Mouse (Mus musculus) hindbrain, embryonic 14.5 days (tissue): ENCODE data around the gene Asap2. TPM values are rescaled to one million over a fixed set of nuclear protein-coding genes. Genes with fewer than 3 reads are reported as not detected.
"Not testable (repeated sequence)": the region's sequence is repeated elsewhere in the genome, so short reads cannot be mapped to it uniquely, and the experiment has no call there.

Source experiments
- ATAC-seq: fragments of 200-750 bp; cut with Nextera tagmentation; 2 replicates; pipeline ENCODE4 v1.8.0; 2017; ENCODE audit warnings: moderate number of reproducible peaks, mild to moderate bottlenecking, moderate TSS enrichment, moderate library complexity; ENCODE audit not compliant: low FRiP score
- DNase-seq: peaks from one replicate; pipeline ENCODE4 v3.0.0-alpha.2; 2015; ENCODE audit warnings: low spot score
- H3K27ac ChIP-seq: fragments of 300-500 bp; sonication (generic); 2 replicates; pipeline ENCODE4 v1.5.1; 2014; ENCODE audit warnings: mild to moderate bottlenecking, moderate library complexity
- H3K27me3 ChIP-seq: fragments of 300-500 bp; sonication (generic); 2 replicates; pipeline ENCODE4 v1.6.1; 2014; ENCODE audit warnings: mild to moderate bottlenecking, low read length, mixed read lengths; ENCODE audit not compliant: control insufficient read depth, insufficient read depth
- H3K36me3 ChIP-seq: fragments of 300-500 bp; sonication (generic); replicated peaks from 2 replicates; pipeline ENCODE4 v1.6.1; 2014; ENCODE audit not compliant: control insufficient read depth, insufficient read depth
- H3K4me1 ChIP-seq: fragments of 300-500 bp; sonication (generic); replicated peaks from 2 replicates; pipeline ENCODE4 v1.6.1; 2014; ENCODE audit warnings: antibody characterized with exemption, low read length, mixed read lengths; ENCODE audit not compliant: control insufficient read depth, insufficient read depth
- H3K4me2 ChIP-seq: fragments of 300-500 bp; sonication (generic); replicated peaks from 2 replicates; pipeline ENCODE4 v1.6.1; 2014; ENCODE audit warnings: mild to moderate bottlenecking, moderate library complexity
- H3K4me3 ChIP-seq: fragments of 300-500 bp; sonication (generic); replicated peaks from 2 replicates; pipeline ENCODE4 v1.5.1; 2014; ENCODE audit warnings: mild to moderate bottlenecking, low read length
- H3K9ac ChIP-seq: fragments of 300-500 bp; sonication (generic); 2 replicates; pipeline ENCODE4 v1.6.1; 2014
- H3K9me3 ChIP-seq: fragments of 300-500 bp; sonication (generic); 2 replicates; pipeline ENCODE4 v1.6.1; 2016; ENCODE audit warnings: low read length; ENCODE audit not compliant: control insufficient read depth
- WGBS: fragments of 180-500 bp; shearing (Covaris S2); extraction: QIAGEN DNeasy Blood & Tissue Kit; methylation state at CpG from one replicate; pipeline ENCODE4 v1.1.7; 2014; 5-methylcytosine and 5-hydroxymethylcytosine counted together
- polyA plus RNA-seq: library from polyadenylated mRNA; unstranded; fragments of >200 nt; fragmentation: Nextera tagmentation; extraction: Ambion mirVana; gene quantifications from 2 replicates; pipeline ENCODE4 v1.2.1, GENCODE M21; 2014

Asap2 gene
- polyA plus RNA-seq, 1 experiment from 2014 or later: 17.7 TPM

- 4% methylated on average over 8 of the region's 8 CpGs for WGBS
- H3K27me3 ChIP-seq, H3K4me1 ChIP-seq, H3K36me3 ChIP-seq, H3K9me3 ChIP-seq, DNase-seq: not testable (repeated sequence)
- Histone ChIP-seq H3K27ac (peak overlapping the region; percentile 85), H3K4me3 (peak overlapping the region; percentile 77), H3K4me2 (peak overlapping the region; percentile 58), H3K9ac (peak overlapping the region; percentile 81)
- peak; percentile 81 for ATAC-seq
These were observed 120.8 kb downstream of the Asap2 start for GRCm38 (mm10) chr12:21111116-21111475.

- no peaks in the 10 kb centered on the region for H3K36me3 ChIP-seq
- peak overlapping the region; percentile 77 for H3K4me3 ChIP-seq
- H3K27me3 ChIP-seq: no peaks in the 10 kb centered on the region
- peak; percentile 83 for DNase-seq
- peak overlapping the region; percentile 58 for H3K4me2 ChIP-seq
- H3K4me1 ChIP-seq: 0 out of 2 replicates have a peak, but pooled peaks cover 7% of the 10 kb centered on the region
- WGBS: under 1% methylated on average over 76 of the region's 118 CpGs
- ATAC-seq: peak; percentile 99
- no peaks in the 10 kb centered on the region for H3K9me3 ChIP-seq
- H3K27ac ChIP-seq: peak overlapping the region; percentile 85
- peak overlapping the region; percentile 81 for H3K9ac ChIP-seq
These were observed 121.5 kb downstream of the Asap2 start for GRCm38 (mm10) chr12:21111476-21112452.

GRCm38 (mm10) chr12:21112453-21112857 lies 122.2 kb downstream of the Asap2 start:
- 0% methylated on average over 17 of the region's 17 CpGs for WGBS
- Histone ChIP-seq H3K27me3 (no peaks in the 10 kb centered on the region), H3K9me3 (no peaks in the 10 kb centered on the region), H3K4me1 (0 out of 2 replicates have a peak, but pooled peaks cover 7% of the 10 kb centered on the region), H3K9ac (peak overlapping the region; percentile 81), H3K4me2 (peak overlapping the region; percentile 58), H3K27ac (peak overlapping the region; percentile 85), H3K36me3 (no peaks in the 10 kb centered on the region), H3K4me3 (peak overlapping the region; percentile 77)
- ATAC-seq (peak; percentile 61; the same call in 1 of the 2 replicates), DNase-seq (peak; percentile 80)

GRCm38 (mm10) chr12:21119446-21119845 lies 129.2 kb downstream of the Asap2 start:
- H3K4me2 ChIP-seq: no peak overlapping the region
- DNase-seq (no peak), ATAC-seq (no peak)
- no peak overlapping the region for H3K27ac ChIP-seq
- no peak overlapping the region for H3K4me3 ChIP-seq
- 65% methylated on average over 3 of the region's 3 CpGs for WGBS
- no peak overlapping the region for H3K9ac ChIP-seq
- H3K36me3 ChIP-seq: no peaks in the 10 kb centered on the region
- H3K27me3 ChIP-seq: no peaks in the 10 kb centered on the region
- peaks cover 2% of the 10 kb centered on the region; the same call in 1 of the 2 replicates for H3K9me3 ChIP-seq
- 0 out of 2 replicates have a peak, but pooled peaks cover 2% of the 10 kb centered on the region for H3K4me1 ChIP-seq

GRCm38 (mm10) chr12:21122818-21123217 lies 132.6 kb downstream of the Asap2 start:
- Histone ChIP-seq H3K9me3 (peaks cover 2% of the 10 kb centered on the region; the same call in 1 of the 2 replicates), H3K36me3 (no peaks in the 10 kb centered on the region), H3K27ac (no peak overlapping the region), H3K9ac (no peak overlapping the region), H3K27me3 (no peaks in the 10 kb centered on the region), H3K4me2 (no peak overlapping the region), H3K4me1 (peaks cover 21% of the 10 kb centered on the region), H3K4me3 (no peak overlapping the region)
- DNase-seq: no peak
- ATAC-seq: no peak
- WGBS: 73% methylated on average over 3 of the region's 3 CpGs

GRCm38 (mm10) chr12:21123647-21124046 lies 133.4 kb downstream of the Asap2 start:
- WGBS: 93% methylated on average over 5 of the region's 5 CpGs
- peaks cover 24% of the 10 kb centered on the region for H3K4me1 ChIP-seq
- DNase-seq (no peak), ATAC-seq (no peak)
- no peak overlapping the region for H3K4me3 ChIP-seq
- H3K27me3 ChIP-seq: no peaks in the 10 kb centered on the region
- no peak overlapping the region for H3K9ac ChIP-seq
- H3K4me2 ChIP-seq: no peak overlapping the region
- H3K9me3 ChIP-seq: peaks cover 2% of the 10 kb centered on the region; the same call in 1 of the 2 replicates
- no peaks in the 10 kb centered on the region for H3K36me3 ChIP-seq
- H3K27ac ChIP-seq: no peak overlapping the region

GRCm38 (mm10) chr12:21125675-21126470 lies 135.6 kb downstream of the Asap2 start:
- peak overlapping the region; percentile 3; the same call in 1 of the 2 replicates for H3K9ac ChIP-seq
- H3K4me1 ChIP-seq: peaks cover 24% of the 10 kb centered on the region
- DNase-seq: no peak
- H3K27ac ChIP-seq: peak overlapping the region; percentile 65; the same call in 1 of the 2 replicates
- H3K27me3 ChIP-seq: no peaks in the 10 kb centered on the region
- 62% methylated on average over 10 of the region's 10 CpGs for WGBS
- no peak; the same call in 1 of the 2 replicates for ATAC-seq
- H3K9me3 ChIP-seq: peaks cover 2% of the 10 kb centered on the region; the same call in 1 of the 2 replicates
- no peak overlapping the region for H3K4me2 ChIP-seq
- no peaks in the 10 kb centered on the region for H3K36me3 ChIP-seq
- H3K4me3 ChIP-seq: no peak overlapping the region

GRCm38 (mm10) chr12:21126516-21126915 lies 136.3 kb downstream of the Asap2 start:
- 79% methylated on average over 4 of the region's 4 CpGs for WGBS
- peaks cover 28% of the 10 kb centered on the region for H3K4me1 ChIP-seq
- ATAC-seq (no peak), DNase-seq (no peak)
- H3K27me3 ChIP-seq: no peaks in the 10 kb centered on the region
- peak overlapping the region; percentile 65; the same call in 1 of the 2 replicates for H3K27ac ChIP-seq
- H3K4me3 ChIP-seq: no peak overlapping the region
- H3K36me3 ChIP-seq: no peaks in the 10 kb centered on the region
- peak overlapping the region; percentile 3; the same call in 1 of the 2 replicates for H3K9ac ChIP-seq
- no peak overlapping the region for H3K4me2 ChIP-seq
- H3K9me3 ChIP-seq: peaks cover 2% of the 10 kb centered on the region; the same call in 1 of the 2 replicates
